Mouse (Mus musculus): ENCODE data around the gene Nfkb2. TPM values are rescaled to one million over a fixed set of nuclear protein-coding genes. Genes with fewer than 3 reads are reported as not detected.

Gene Nfkb2
- polyA plus RNA-seq, 1 experiment from 2014 or later = 1.3 TPM

DNA sequence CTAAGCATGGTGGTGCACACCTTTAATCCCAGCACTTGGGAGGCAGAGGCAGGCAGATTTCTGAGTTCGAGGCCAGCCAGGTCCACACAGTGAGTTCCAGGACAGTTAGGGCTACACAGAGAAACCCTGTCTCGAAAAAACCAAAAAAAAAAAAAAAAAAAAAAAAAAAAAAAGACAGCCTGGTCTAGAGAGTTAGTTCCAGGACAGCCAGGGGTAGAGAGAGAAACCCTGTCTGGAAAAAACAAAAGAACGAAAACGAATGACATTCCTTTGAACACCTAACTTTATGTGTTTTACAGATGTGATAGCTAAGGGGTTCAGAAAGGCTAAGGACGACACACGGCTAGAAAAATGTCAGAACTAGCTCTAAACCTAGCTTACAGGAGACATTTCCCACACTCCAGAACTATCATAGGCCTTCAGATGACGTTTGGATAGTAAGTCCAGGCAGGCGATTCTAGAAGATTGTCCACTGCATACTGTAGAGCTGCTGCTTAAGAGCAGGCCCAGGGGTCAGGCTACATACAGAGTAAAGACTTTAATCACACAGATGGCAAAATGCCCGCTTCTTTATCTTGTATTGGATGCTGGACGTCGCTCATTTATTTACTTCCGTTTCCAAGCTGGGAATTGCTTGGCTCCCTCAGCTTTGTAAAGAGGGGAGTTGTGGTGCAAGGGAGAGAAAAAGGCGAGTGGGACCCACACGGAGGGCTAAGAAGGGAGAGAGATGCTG is 44.0 kb downstream of the Nfkb2 start:
- no peaks in the 10 kb centered on the region for H3K9me3 ChIP-seq (replicated peaks; ENCODE audit: control insufficient read depth, low read length, poor library complexity, severe bottlenecking)
- H3K4me3 ChIP-seq (ENCODE audit: low read depth, low read length) = peak overlapping the region; percentile 80
- peaks cover 18% of the 10 kb centered on the region for H3K4me1 ChIP-seq (ENCODE audit: control insufficient read depth, insufficient read depth, low read length)
- peak overlapping the region; percentile 89 for H3K27ac ChIP-seq (ENCODE audit: low read length)
- peak; percentile 18; the same call in 1 of the 2 replicates for ATAC-seq
- no peaks in the 10 kb centered on the region for H3K36me3 ChIP-seq (ENCODE audit: control insufficient read depth, insufficient read depth, low read length)
- H3K27me3 ChIP-seq (ENCODE audit: control insufficient read depth, insufficient read depth, low read depth, low read length) = peaks cover 5% of the 10 kb centered on the region; the same call in 1 of the 2 replicates
- 29% methylated on average over 14 of the region's 14 CpGs for WGBS
- H3K4me2 ChIP-seq (ENCODE audit: low read length) = peak overlapping the region; percentile 88
- H3K9ac ChIP-seq (ENCODE audit: low read depth, low read length) = peak overlapping the region; percentile 94

DNA sequence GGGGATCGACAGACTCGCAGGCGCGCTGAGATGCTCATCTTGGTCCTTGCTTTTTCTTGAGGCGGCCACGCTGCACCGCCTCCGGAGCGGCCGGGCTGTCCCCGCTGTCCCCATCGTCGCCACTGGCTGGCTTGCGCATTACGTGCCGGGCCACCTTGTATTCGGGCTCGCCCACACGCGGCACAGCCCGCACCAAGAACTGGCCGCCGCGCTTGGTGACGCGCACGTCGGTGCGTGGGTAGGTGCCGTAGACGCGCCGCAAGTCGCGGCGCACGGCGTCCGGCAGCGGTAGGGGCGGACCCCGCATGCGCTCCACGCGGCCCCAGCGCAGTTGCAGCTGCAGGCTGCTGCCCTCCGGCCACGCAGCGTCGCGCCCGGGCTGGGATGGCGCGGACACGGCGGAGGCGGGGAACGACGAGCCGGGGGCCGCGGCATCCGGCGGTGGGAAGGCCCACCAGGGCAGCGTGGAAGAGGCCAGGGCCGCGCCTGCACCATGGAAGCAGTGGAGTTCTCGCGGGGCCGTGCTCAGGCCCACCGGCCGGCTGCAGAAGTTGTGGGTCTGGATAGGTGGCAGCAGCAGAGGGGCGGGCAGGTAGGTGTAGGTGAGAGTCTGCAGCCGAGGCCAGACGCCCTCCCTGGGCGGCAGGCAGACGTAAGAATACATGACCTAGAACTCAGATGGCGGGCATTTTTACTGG is 44.8 kb downstream of the Nfkb2 start:
- under 1% methylated on average over 77 of the region's 78 CpGs for WGBS
- Histone ChIP-seq H3K9ac (ENCODE audit: low read depth, low read length) (peak overlapping the region; percentile 94), H3K4me1 (ENCODE audit: control insufficient read depth, insufficient read depth, low read length) (peaks cover 18% of the 10 kb centered on the region), H3K36me3 (ENCODE audit: control insufficient read depth, insufficient read depth, low read length) (no peaks in the 10 kb centered on the region), H3K4me2 (ENCODE audit: low read length) (peak overlapping the region; percentile 88), H3K27ac (ENCODE audit: low read length) (peak overlapping the region; percentile 89), H3K4me3 (ENCODE audit: low read depth, low read length) (peak overlapping the region; percentile 80), H3K27me3 (ENCODE audit: control insufficient read depth, insufficient read depth, low read depth, low read length) (peaks cover 5% of the 10 kb centered on the region; the same call in 1 of the 2 replicates), H3K9me3 (replicated peaks; ENCODE audit: control insufficient read depth, low read length, poor library complexity, severe bottlenecking) (no peaks in the 10 kb centered on the region)
- ATAC-seq = peak; percentile 95

DNA sequence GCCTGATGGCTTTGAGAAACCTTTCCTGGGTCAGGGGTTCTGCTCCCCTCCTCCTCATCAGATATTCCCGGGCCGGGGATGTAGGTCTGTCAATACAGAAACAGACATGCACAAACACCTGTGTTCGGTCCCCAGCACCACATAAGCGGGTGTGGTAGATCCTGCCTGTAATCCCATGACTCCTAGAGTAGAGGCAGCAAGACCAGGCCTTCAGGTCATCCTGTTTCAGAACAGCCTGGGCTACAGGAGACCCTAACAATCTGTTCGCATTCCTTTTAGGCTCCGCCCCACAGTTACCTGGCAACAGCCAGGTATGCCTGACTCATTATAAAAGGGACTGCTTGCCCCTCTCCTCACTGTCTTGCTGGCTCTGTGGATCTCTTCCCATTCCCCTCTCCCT is 45.4 kb downstream of the Nfkb2 start:
- WGBS = 31% methylated on average over 6 of the region's 6 CpGs
- no peaks in the 10 kb centered on the region for H3K36me3 ChIP-seq (ENCODE audit: control insufficient read depth, insufficient read depth, low read length)
- peak overlapping the region; percentile 89 for H3K27ac ChIP-seq (ENCODE audit: low read length)
- peak; percentile 33; the same call in 1 of the 2 replicates for ATAC-seq
- peaks cover 18% of the 10 kb centered on the region for H3K4me1 ChIP-seq (ENCODE audit: control insufficient read depth, insufficient read depth, low read length)
- H3K27me3 ChIP-seq (ENCODE audit: control insufficient read depth, insufficient read depth, low read depth, low read length) = peaks cover 5% of the 10 kb centered on the region; the same call in 1 of the 2 replicates
- peak overlapping the region; percentile 88 for H3K4me2 ChIP-seq (ENCODE audit: low read length)
- H3K9ac ChIP-seq (ENCODE audit: low read depth, low read length) = peak overlapping the region; percentile 94
- peak overlapping the region; percentile 80 for H3K4me3 ChIP-seq (ENCODE audit: low read depth, low read length)
- H3K9me3 ChIP-seq (replicated peaks; ENCODE audit: control insufficient read depth, low read length, poor library complexity, severe bottlenecking) = no peaks in the 10 kb centered on the region

DNA sequence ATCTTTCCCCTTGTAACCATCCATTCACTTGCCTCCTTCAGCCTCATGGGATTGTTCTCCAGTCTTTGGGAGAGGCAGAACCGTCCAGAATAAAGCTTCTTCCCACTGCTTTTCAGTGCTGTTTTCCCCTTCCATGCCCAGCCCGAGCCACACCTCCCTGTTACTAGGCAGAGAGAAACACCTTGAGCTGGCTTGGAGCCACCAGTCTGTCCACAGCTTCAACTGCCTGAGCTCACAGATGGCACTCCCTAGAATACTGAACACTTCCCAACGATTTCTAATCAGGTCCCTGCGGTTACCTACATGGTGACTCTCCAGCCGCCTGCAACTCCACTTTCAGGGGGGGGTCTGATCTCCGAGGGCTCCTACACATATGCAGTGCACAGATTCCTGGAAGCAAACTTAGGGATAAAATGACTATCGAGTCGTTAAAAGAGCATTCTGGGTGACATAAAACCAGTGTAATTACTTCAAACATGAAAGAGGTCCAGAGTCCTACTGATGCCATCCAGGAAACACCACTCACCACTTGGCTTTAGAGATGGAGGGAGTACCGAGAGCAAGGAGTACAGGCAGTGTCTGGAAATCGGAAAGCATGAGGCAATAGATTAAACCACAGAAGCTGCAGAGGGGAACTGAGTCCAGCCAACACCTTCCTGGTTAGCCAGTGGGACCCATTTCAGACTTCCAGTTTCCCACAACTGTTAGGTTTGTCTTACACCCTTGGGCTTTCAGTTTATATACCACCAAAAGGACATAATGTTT is 46.2 kb downstream of the Nfkb2 start, which contains the start of gene 2310034G01Rik:
Gene 2310034G01Rik, minus strand, starts transcription at position 135 of the 765 bp plus-strand sequence.
- Histone ChIP-seq H3K9ac (ENCODE audit: low read depth, low read length) (peak within 1 kb of the TSS; percentile 94), H3K4me3 (ENCODE audit: low read depth, low read length) (peak within 1 kb of the TSS; percentile 80), H3K36me3 (ENCODE audit: control insufficient read depth, insufficient read depth, low read length) (no peaks in the 10 kb centered on the region), H3K27me3 (ENCODE audit: control insufficient read depth, insufficient read depth, low read depth, low read length) (peaks cover 3% of the 10 kb centered on the region; the same call in 1 of the 2 replicates), H3K4me2 (ENCODE audit: low read length) (peak within 1 kb of the TSS; percentile 88), H3K9me3 (replicated peaks; ENCODE audit: control insufficient read depth, low read length, poor library complexity, severe bottlenecking) (no peaks in the 10 kb centered on the region), H3K27ac (ENCODE audit: low read length) (peak within 1 kb of the TSS; percentile 89), H3K4me1 (ENCODE audit: control insufficient read depth, insufficient read depth, low read length) (peaks cover 18% of the 10 kb centered on the region)
- ATAC-seq = no peak
- WGBS = 71% methylated on average over 10 of the region's 10 CpGs

DNA sequence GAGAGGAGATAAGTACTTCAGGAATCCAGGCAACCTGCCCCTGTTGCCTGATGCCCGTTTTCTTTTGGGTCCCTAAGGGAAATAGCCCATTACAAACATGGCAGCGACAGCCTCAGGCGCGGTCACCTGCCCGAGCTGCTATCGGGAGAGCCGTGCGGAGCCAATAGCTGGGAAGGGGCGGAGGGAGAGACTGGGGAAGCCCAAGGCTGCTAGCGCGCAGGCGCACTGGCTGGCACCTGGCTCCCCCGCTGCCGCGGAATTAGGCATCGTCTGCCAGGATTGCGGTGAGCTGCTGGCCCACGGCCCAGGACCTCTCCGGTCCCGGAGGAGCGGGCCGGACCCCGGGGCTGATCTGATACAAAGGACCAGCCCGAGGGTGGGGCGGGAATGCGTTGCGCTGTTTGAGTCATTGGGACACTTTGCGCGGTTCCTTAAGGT is 52.6 kb downstream of the Nfkb2 start:
- no peaks in the 10 kb centered on the region; the same call in none of the 2 replicates for H3K27me3 ChIP-seq (ENCODE audit: control insufficient read depth, insufficient read depth, low read depth, low read length)
- peak overlapping the region; percentile 58 for H3K4me3 ChIP-seq (ENCODE audit: low read depth, low read length)
- peak; percentile 93 for ATAC-seq
- WGBS = under 1% methylated on average over 29 of the region's 29 CpGs
- no peaks in the 10 kb centered on the region for H3K36me3 ChIP-seq (ENCODE audit: control insufficient read depth, insufficient read depth, low read length)
- H3K27ac ChIP-seq (ENCODE audit: low read length) = peak overlapping the region; percentile 40
- no peaks in the 10 kb centered on the region for H3K9me3 ChIP-seq (replicated peaks; ENCODE audit: control insufficient read depth, low read length, poor library complexity, severe bottlenecking)
- H3K9ac ChIP-seq (ENCODE audit: low read depth, low read length) = peak overlapping the region; percentile 69
- peak overlapping the region; percentile 73 for H3K4me2 ChIP-seq (ENCODE audit: low read length)
- 0 out of 2 replicates have a peak, but pooled peaks cover 5% of the 10 kb centered on the region for H3K4me1 ChIP-seq (ENCODE audit: control insufficient read depth, insufficient read depth, low read length)

DNA sequence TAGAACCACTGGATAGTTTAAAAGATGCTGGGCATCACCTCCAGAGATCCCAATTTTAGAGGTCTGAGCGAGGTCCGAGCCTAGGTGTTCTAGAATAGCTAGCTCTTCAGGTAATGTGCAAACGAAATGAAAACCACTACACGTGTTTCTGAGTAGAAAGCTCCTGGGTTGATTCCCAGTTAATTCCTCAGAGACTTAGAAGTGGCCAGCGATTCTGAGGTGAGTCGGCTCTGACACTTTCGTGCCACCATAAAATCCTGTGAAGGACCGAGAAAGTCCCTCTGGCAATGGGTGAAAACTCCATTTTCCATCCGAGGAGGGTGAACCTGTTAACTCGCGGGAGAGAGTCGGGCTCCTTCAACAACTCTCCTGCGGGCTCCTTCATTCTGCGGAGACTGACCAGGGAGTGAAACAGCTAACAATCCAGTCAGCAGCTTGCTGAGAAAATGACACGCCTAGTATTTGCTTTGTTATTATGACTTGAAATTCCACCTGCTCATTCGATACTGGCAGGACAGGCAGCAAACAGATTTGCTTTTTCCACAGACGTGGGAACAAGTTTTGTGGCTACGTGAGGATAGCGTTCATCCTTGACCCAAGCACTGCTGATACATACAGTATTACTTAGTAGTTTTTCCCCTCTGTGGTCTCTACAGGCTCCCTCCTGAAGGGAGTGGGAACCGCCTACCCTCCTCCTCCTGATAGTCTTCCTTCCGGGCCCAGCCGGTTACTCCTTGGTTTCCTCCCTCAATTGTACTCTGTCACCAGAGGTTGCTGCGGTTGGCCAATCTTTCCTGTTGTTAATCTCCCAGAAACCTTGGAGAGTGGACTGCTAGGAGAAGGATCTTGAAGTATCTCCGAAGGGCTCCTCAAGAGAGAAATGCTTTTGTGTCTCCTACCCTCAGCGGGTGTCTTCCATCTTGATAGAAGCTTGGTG is 53.5 kb downstream of the Nfkb2 start:
- Histone ChIP-seq H3K4me1 (ENCODE audit: control insufficient read depth, insufficient read depth, low read length) (0 out of 2 replicates have a peak, but pooled peaks cover 5% of the 10 kb centered on the region), H3K36me3 (ENCODE audit: control insufficient read depth, insufficient read depth, low read length) (no peaks in the 10 kb centered on the region), H3K27ac (ENCODE audit: low read length) (no peak overlapping the region), H3K4me3 (ENCODE audit: low read depth, low read length) (peak overlapping the region; percentile 58), H3K27me3 (ENCODE audit: control insufficient read depth, insufficient read depth, low read depth, low read length) (no peaks in the 10 kb centered on the region; the same call in none of the 2 replicates), H3K4me2 (ENCODE audit: low read length) (peak overlapping the region; percentile 73), H3K9ac (ENCODE audit: low read depth, low read length) (peak overlapping the region; percentile 69), H3K9me3 (replicated peaks; ENCODE audit: control insufficient read depth, low read length, poor library complexity, severe bottlenecking) (no peaks in the 10 kb centered on the region)
- ATAC-seq = no peak
- WGBS = 17% methylated on average over 25 of the region's 25 CpGs

DNA sequence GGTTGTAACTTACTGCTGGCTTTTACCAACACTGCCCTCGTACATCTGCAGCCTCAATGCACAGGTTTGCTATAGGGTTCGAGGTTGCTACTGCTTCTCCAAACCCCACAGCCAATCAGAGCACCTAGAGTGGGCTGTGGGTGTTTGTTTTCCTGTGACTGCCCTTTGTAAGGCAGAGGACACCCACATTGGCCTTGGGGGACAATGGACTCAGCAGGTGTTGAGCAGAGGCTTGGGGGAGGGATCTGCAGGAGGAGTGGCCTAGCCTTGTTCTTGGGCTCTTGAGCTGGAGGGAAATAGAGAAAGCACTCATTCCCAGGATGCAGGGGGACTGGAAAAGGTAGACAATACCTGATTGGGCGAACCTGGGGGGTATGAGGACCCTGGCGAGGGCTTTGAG is 54.3 kb downstream of the Nfkb2 start:
- Histone ChIP-seq H3K9ac (ENCODE audit: low read depth, low read length) (no peak overlapping the region), H3K9me3 (replicated peaks; ENCODE audit: control insufficient read depth, low read length, poor library complexity, severe bottlenecking) (no peaks in the 10 kb centered on the region), H3K27ac (ENCODE audit: low read length) (no peak overlapping the region), H3K4me1 (ENCODE audit: control insufficient read depth, insufficient read depth, low read length) (0 out of 2 replicates have a peak, but pooled peaks cover 5% of the 10 kb centered on the region), H3K4me3 (ENCODE audit: low read depth, low read length) (no peak overlapping the region), H3K36me3 (ENCODE audit: control insufficient read depth, insufficient read depth, low read length) (no peaks in the 10 kb centered on the region), H3K27me3 (ENCODE audit: control insufficient read depth, insufficient read depth, low read depth, low read length) (no peaks in the 10 kb centered on the region; the same call in none of the 2 replicates), H3K4me2 (ENCODE audit: low read length) (no peak overlapping the region)
- WGBS = 65% methylated on average over 4 of the region's 4 CpGs
- no peak for ATAC-seq
